Mouse (Mus musculus) C2C12 (cell line): Measurements from ENCODE around the gene Kdm8. TPM values are rescaled to one million over a fixed set of nuclear protein-coding genes. Genes with fewer than 3 reads are reported as not detected.
A peak's percentile ranks its signal among the peaks of the same experiment; 100 is the strongest.

Experiments
- H3K27me3 ChIP-seq: one replicate; pipeline ENCODE4 v1.6.1; 2011; ENCODE audit not compliant: control insufficient read depth, insufficient read depth, insufficient read length
- H3K36me3 ChIP-seq: one replicate; pipeline ENCODE4 v1.6.1; 2011; ENCODE audit not compliant: control insufficient read depth, insufficient read depth
- H3K4me3 ChIP-seq: one replicate; pipeline ENCODE4 v1.5.1; 2011; ENCODE audit warnings: mild to moderate bottlenecking, control low read depth; ENCODE audit not compliant: poor library complexity, insufficient read depth, severe bottlenecking
- H3K79me2 ChIP-seq: one replicate; pipeline ENCODE4 v1.6.1; 2011; ENCODE audit not compliant: control insufficient read depth, insufficient read depth
- H3K79me3 ChIP-seq: one replicate; pipeline ENCODE4 v1.6.1; 2011; ENCODE audit warnings: low read depth, control low read depth
- H3ac ChIP-seq: one replicate; pipeline ENCODE3; 2011; ENCODE audit warnings: low read depth; ENCODE audit not compliant: control insufficient read depth, insufficient read length
- CEBPB ChIP-seq: IDR thresholded peaks from one replicate; pipeline ENCODE4 v1.6.1; 2011; ENCODE audit warnings: low read depth, mild to moderate bottlenecking, control low read depth, moderate library complexity
- CTCF ChIP-seq: IDR thresholded peaks from one replicate; pipeline ENCODE4 v1.5.1; 2011; ENCODE audit not compliant: control insufficient read depth, insufficient read depth, insufficient read length
- FOSL1 ChIP-seq: IDR thresholded peaks from one replicate; pipeline ENCODE4 v1.8.0; 2011; ENCODE audit warnings: mild to moderate bottlenecking, low read length; ENCODE audit not compliant: poor library complexity, insufficient read depth, severe bottlenecking
- MAX ChIP-seq: IDR thresholded peaks from one replicate; pipeline ENCODE4 v1.6.1; 2011; ENCODE audit warnings: mild to moderate bottlenecking, control low read depth
- MYOD1 ChIP-seq: IDR thresholded peaks from one replicate; pipeline ENCODE4 v1.6.1; 2011; ENCODE audit warnings: low read depth; ENCODE audit not compliant: control insufficient read depth, insufficient read length
- MYOG ChIP-seq: IDR thresholded peaks from one replicate; pipeline ENCODE4 v1.6.1; 2011; ENCODE audit not compliant: control insufficient read depth, insufficient read length; ENCODE audit errors: extremely low read depth
- USF1 ChIP-seq: IDR thresholded peaks from one replicate; pipeline ENCODE4 v1.6.1; 2011; ENCODE audit warnings: low read depth, mild to moderate bottlenecking, control low read depth, moderate library complexity
- long read RNA-seq, 2 experiments: library from polyadenylated mRNA; unstranded; transcript quantifications; one replicate each; pipeline ENCODE4 v2.0.0; 2019 to 2020
- polyA plus RNA-seq: library from polyadenylated mRNA; unstranded; fragments of >200 nt; fragmentation: generic; extraction: Trizol; gene quantifications from one replicate; pipeline ENCODE4 v1.2.1, GENCODE M21; 2012; ENCODE audit warnings: missing spikeins

Gene Kdm8
- 10.3 TPM for polyA plus RNA-seq
- long read RNA-seq, experiment 1, partial matches to known transcripts: 1 of 5 reads
- long read RNA-seq, experiment 1, other reads (novel, unspliced or antisense): 0 of 5 reads
- long read RNA-seq, experiment 2, transcript Kdm8-201 (8 exons, 2,389 nt): major isoform, 21 of 25 reads
- long read RNA-seq, experiment 2, partial matches to known transcripts: 3 of 25 reads
- long read RNA-seq, experiment 2, other reads (novel, unspliced or antisense): 1 of 25 reads

DNA sequence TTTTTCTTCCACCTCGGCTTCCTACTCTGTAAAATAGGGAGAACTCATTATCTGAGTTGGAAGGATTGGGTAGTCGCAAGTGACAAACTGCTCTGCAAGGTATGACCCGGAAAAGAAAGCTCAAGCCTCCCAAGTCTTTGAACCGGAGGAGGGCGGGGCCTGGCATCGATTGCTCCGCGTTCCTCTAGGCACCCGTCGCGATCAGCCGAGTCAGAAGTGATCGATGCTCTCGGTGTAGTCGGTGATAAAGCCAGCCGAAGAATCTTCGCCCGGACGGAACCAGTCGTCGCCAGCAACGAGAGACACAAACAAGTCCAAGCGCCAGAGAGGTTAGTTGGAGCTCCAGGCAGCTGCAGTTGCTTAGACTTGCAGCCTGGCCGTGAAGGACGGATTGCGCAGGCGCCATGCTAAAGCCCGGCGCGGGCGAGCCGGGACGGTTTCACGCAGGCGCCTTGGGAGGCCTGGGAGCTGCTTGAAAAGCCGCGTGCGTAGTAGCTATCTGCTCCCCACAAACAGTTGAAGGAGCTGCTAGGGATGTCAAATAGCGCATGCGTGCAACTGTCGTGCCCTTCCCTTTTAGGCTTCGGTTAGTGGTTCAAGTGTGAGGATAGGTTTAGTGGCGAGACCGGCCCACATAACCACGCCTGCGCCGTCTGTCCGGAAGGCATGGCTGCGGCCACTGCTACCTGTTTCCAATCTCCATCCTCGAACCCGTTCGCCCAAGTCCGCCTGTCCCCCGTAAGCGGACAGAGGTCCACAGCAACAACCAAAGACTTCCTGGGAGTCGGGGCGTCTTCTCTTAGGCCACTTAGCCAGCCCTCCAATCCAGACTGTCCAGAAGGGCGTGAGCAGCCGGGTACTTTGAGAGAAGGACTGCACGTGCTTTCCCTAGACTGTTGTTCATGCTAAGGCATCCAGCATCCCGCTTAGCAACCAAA, at the start of gene Kdm8:
Gene Kdm8, plus strand, starts transcription at position 213 of the 938 bp plus-strand sequence.
- Histone ChIP-seq H3K27me3 (no peaks in the 10 kb centered on the region), H3K79me3 (peaks cover 5% of the 10 kb centered on the region), H3ac (peak within 1 kb of the TSS; percentile 84), H3K36me3 (no peaks in the 10 kb centered on the region), H3K79me2 (peaks cover 30% of the 10 kb centered on the region), H3K4me3 (peak within 1 kb of the TSS; percentile 41)
- TF ChIP-seq CEBPB (no peak), MYOD1 (no peak), CTCF (no peak), USF1 (peak; percentile 3), MAX (peak; percentile 59), MYOG (no peak), FOSL1 (no peak)

DNA sequence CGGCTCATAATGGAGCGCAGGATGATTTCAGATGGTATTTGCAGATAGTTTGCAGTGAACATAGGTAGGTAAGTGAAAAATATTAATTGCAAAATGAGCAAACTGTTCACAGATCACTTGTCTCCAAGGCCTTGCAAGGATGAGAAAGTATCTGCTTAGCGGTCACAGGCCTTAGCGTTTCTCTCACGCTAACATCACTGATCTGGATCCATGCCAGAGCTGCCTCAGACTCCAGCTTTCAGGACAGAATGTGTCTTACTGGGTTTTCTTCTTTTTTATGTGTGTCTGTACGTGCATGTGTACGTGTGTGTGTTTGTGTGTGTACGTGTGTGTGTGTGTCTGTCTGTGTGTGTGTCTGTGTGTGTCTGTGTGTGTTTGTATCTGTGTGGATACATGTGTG, 46.4 kb upstream of the Kdm8 start:
- Histone ChIP-seq H3K27me3 (peaks cover 9% of the 10 kb centered on the region), H3ac (no peak overlapping the region), H3K4me3 (no peak overlapping the region), H3K79me2 (no peaks in the 10 kb centered on the region), H3K79me3 (no peaks in the 10 kb centered on the region), H3K36me3 (no peaks in the 10 kb centered on the region)
- TF ChIP-seq MYOD1 (no peak), CTCF (no peak), FOSL1 (no peak), MYOG (no peak), USF1 (no peak), CEBPB (no peak), MAX (no peak)

DNA sequence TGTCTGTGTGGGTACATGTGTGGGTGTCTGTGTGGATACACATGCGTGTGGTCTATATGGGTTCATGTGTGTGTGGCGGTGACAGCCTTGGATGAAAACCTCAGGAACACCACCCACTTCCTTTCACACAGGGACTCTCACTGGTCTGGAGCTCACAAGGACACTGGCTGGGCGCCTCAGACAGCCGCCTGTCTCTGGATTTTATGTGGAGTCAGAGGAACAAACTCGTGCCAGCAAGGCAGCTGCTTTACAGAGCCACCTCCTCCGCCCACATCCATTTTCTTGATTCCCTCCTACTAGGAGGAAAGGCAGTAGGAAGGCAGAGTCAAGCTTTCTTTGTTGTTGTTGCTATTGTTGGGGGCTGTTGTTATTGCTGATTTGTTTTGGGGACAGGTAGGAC, 45.8 kb upstream of the Kdm8 start:
- no peaks in the 10 kb centered on the region for H3K36me3 ChIP-seq
- no peaks in the 10 kb centered on the region for H3K79me3 ChIP-seq
- no peak overlapping the region for H3K4me3 ChIP-seq
- TF ChIP-seq MYOD1: no peak
- H3K79me2 ChIP-seq: no peaks in the 10 kb centered on the region
- peaks cover 9% of the 10 kb centered on the region for H3K27me3 ChIP-seq
- H3ac ChIP-seq: no peak overlapping the region

DNA sequence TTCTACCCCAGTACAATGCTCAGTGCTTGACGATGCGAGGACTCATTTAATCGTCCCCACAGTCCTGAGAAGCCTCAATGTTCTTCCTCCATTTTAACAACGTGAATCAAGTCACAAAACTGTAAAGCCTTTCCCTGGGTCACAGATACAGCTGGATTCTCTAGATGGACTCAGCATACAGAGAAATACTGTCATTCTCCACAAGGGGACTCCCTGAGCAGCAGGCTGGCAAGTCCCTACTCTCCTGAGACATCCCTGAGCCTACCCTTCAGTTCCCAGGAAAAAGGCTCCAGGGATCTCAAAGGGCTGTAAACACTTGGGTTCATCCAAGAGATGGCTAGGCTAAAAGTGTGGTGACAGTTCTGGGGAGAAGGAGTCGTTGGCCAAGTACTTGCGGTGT, 37.3 kb upstream of the Kdm8 start:
- H3K27me3 ChIP-seq: peaks cover 7% of the 10 kb centered on the region
- no peak for TF ChIP-seq CTCF
- TF ChIP-seq MYOD1: no peak
- no peak for TF ChIP-seq MYOG
- no peak for TF ChIP-seq MAX
- TF ChIP-seq FOSL1: no peak
- no peak for TF ChIP-seq CEBPB
- TF ChIP-seq USF1: no peak
- no peaks in the 10 kb centered on the region for H3K36me3 ChIP-seq
- H3K79me3 ChIP-seq: no peaks in the 10 kb centered on the region
- no peaks in the 10 kb centered on the region for H3K79me2 ChIP-seq
- no peak overlapping the region for H3ac ChIP-seq
- H3K4me3 ChIP-seq: no peak overlapping the region

DNA sequence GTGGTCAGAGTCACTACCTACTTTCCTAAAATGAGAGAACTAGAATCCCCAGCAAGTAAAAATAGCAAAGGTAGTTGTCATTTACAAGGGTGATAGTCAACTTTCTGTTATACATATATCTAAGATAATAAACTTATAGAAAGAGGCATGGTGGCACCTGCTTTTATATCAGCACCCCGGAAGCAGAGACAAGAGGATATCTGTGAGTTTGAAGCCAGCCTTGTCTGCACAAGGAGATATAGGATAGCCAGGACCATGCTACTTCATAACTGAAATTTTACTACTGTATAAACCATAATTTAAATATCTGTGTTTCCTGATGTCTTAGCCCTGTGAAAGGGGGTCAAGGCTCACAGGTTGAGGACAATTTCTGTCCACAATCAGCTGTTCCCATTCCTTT, 29.4 kb upstream of the Kdm8 start:
- H3K36me3 ChIP-seq: no peaks in the 10 kb centered on the region
- H3K27me3 ChIP-seq: peaks cover 28% of the 10 kb centered on the region
- H3ac ChIP-seq: no peak overlapping the region
- no peak overlapping the region for H3K4me3 ChIP-seq
- H3K79me3 ChIP-seq: no peaks in the 10 kb centered on the region
- H3K79me2 ChIP-seq: no peaks in the 10 kb centered on the region
- TF ChIP-seq USF1: no peak
- no peak for TF ChIP-seq CEBPB
- TF ChIP-seq MYOD1: no peak
- no peak for TF ChIP-seq MAX
- TF ChIP-seq MYOG: no peak
- no peak for TF ChIP-seq CTCF
- TF ChIP-seq FOSL1: no peak

DNA sequence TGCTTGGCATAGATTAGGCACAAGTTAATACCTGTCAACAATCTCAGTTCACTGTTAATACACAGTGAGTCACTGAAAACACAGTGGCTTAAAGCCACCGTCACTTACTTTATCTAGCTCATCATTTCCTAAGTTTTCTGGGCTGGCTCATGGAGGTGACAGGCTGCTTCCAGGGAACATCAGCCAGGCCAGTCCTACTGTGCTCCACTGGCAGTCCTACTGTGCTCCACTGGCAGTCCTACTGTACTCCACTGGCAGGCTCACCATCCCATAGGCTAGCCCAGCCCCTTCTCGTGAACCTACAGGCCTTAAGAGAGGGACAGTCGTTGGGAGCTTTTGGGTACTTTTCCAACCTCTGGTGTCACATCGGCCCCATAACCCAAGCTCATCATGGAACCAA, 28.7 kb upstream of the Kdm8 start:
- Histone ChIP-seq H3K36me3 (no peaks in the 10 kb centered on the region), H3ac (no peak overlapping the region), H3K79me2 (no peaks in the 10 kb centered on the region), H3K27me3 (peaks cover 28% of the 10 kb centered on the region), H3K79me3 (no peaks in the 10 kb centered on the region), H3K4me3 (no peak overlapping the region)
- TF ChIP-seq CEBPB: no peak
- TF ChIP-seq MAX: no peak
- TF ChIP-seq USF1: no peak
- no peak for TF ChIP-seq MYOD1
